Mouse (Mus musculus) frontal cortex, adult (tissue): ENCODE measurements at regions not wholly inside any gene's neighbourhood (a gene's known extent, or its start where the extent isn't known, plus 50 kb on each side); places are given as distances from the start of the nearest gene placed in this dataset.

Experiments
- ATAC-seq: cut with Nextera tagmentation; 2 replicates; pipeline ENCODE4 v1.9.2; 2017; ENCODE audit warnings: mild to moderate bottlenecking, moderate library complexity, mixed read lengths; ENCODE audit not compliant: low TSS enrichment

DNA sequence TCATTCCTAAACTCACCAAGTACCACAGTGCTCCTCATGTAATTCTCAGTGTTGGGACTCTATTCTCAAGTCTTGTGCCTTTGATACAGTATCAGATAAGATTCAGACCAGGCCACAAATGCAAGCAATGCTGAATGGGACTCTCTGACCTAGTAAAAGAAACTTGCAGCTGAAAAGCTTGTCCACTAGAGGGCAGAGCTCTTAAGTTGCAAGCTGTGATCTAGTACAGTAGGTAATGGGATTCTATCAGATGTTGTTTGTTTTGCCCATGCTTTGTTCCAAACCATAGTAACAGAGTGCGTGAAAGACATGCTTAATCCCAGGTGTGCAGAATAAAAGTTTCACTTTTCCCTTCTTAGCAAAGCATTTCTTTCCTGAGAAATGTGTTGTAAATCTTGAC lies 383.2 kb upstream of the Chrm2 start:
- peak; percentile 90 for ATAC-seq

GRCm38 (mm10) chr6:36002090-36002489 lies 385.8 kb upstream of the Chrm2 start:
- no peak for ATAC-seq

- peak; percentile 99 for ATAC-seq
Observed at GRCm38 (mm10) chr6:35988891-35989290, 399.0 kb upstream of the Chrm2 start.

DNA sequence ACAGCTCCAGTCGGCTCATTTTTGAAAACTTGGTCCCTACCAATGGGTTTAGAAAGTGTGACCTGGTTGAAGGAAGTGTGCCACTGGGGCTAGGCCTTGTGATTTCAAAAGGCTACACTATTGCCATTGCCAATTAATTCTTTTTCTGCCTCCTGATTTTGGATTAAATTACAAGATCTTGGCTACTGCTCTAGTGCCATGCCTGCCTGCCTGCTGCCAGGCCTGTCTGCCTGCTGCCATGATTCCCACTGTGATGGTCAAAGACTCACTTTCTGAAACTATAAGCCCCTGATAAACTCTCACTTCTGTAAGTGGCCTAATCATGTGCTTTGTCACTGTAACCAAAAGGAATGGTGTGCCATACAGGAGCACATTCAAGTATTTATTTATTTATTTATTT lies 400.4 kb upstream of the Mtpn start:
- no peak for ATAC-seq

DNA sequence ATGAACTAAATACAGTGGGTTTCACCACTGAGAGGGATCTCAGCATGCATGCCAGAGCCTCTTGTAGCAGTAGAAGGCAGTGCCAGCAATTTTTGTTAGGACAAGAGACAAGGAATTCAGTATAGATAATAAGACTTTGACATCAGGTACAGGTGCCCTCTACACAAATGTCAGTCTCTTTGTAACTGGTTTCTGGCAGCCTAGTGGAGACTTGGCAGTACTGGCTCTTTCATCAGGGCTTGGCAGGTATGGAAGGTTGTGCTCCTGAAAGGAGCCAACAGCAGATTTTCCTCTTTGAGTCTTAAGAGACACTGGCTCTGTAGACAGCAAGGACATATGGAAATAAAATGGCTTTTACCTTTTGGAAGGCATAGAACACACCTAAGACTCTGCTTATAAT lies 384.5 kb upstream of the Mtpn start:
- no peak for ATAC-seq

GRCm38 (mm10) chr6:35897990-35898389 lies 358.3 kb upstream of the Mtpn start:
- no peak for ATAC-seq

GRCm38 (mm10) chr6:35895692-35896091 lies 356.0 kb upstream of the Mtpn start:
- no peak for ATAC-seq

GRCm38 (mm10) chr6:35874671-35875070 lies 335.0 kb upstream of the Mtpn start:
- no peak for ATAC-seq

- ATAC-seq, result no peak
Observed at GRCm38 (mm10) chr6:35871388-35871787, 331.7 kb upstream of the Mtpn start.

- ATAC-seq, result no peak
Observed at GRCm38 (mm10) chr6:35864218-35864617, 324.5 kb upstream of the Mtpn start.

- ATAC-seq, result no peak
Observed at GRCm38 (mm10) chr6:35853993-35854392, 314.3 kb upstream of the Mtpn start.

DNA sequence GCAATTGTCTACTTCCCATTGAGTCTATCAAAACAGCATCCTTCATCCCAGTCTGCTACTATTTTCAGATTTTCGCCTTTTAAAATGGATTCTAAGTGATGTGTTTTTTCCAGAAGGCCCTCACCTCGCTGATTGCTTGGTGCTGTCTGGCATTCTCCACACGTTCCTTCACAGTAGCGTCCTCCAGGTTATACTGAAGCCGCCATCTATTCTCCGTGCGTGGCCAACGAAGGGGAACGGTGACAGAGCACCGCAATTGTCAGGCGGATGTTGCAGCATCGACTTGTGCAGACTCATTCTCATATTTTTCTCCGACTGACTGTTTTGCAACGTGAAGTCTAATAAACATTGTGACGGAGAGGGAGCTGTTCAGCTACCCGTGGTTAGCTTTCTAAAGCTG lies 277.0 kb upstream of the Mtpn start:
- ATAC-seq, result no peak

DNA sequence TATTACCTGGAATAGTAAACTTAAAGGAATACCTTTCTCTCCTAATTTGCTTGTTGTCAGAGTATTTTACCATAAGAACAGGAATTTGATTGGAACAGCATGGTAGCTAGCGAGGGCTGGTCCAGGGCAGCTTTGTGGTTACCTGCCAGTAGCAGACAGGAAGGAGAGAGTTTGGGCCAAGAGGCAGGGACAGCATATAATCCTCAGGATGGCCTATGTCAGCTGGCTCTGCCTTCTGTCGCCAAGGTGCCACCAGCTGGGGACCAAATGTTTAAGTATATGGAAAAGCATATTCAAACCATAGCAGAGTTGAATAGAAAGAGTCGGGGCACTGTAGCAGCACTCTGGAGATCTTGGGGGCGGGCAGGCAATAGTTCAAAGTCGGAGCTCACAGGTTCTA lies 274.8 kb upstream of the Mtpn start:
- ATAC-seq, result no peak

DNA sequence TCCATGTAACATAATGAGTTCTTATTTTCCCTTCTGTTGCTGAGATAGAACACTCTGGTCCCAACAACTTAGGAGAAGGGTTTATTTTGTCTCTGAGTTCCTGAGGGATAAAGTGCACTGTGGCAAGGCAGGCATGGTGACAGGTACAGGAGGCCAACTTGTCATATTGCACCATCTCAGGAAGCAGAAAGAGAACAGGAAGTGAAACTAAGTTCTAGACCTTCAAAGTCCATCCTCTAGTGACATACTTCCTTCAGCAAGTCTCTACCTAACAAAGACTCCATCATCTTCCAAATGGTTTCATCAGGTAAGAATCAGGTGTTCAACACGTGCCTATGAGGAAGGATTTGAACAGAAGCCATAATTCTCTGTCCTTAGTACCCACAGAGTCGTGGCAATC lies 266.1 kb upstream of the Mtpn start:
- ATAC-seq, result no peak

GRCm38 (mm10) chr6:35804041-35804440 lies 264.4 kb upstream of the Mtpn start:
- no peak for ATAC-seq

DNA sequence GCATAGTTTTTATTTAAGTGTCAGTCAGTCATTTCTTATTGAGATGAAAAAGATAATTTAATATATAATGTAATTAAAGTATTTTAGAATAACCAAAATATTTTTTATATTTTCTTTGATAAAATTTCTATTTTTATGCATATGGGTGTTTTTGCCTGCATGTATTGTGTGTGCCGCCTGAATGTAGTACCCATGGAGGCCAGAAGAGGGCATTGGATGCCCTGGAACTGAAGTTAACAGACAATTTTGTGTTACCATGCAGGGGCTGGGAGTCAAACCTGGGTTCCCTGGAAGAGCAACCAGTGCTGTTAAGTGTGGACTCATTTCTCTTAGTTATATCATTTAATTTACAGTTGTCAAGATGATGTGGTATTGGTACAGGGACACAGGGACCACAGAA lies 240.0 kb upstream of the Mtpn start:
- no peak for ATAC-seq

GRCm38 (mm10) chr6:35770907-35771306 lies 231.2 kb upstream of the Mtpn start:
- no peak for ATAC-seq

DNA sequence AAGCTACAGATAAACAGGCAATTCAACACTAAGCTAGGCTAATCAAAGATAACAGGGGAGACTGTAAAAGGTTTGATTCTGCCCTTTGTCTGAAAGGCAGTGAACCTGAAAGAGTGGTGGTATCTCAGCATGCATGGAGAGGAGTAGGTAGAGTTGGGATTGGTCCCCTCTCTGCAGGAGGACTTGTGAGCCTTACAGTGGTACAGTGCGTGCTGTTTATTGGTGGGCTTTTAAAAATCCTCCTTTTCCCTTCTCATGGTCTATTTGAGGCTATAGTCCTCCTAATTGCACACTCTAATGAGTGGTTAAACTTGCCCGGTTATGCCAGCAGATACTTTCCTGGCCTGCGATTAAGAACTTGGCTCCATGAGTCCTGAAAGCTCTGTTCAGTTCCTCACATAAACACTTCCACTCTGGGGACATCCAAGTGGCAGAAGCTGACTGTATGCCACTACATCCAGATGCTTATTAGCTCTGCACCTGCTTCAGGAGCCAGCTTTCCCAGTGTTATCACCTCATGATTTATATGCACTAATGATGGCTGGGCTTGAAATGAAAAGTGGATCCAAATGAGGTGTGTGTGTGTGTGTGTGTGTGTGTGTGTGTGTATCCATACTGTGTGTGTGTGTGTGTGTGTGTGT lies 220.0 kb upstream of the Mtpn start:
- ATAC-seq, result no peak

- no peak for ATAC-seq
Observed at GRCm38 (mm10) chr6:35746034-35746433, 206.3 kb upstream of the Mtpn start.

DNA sequence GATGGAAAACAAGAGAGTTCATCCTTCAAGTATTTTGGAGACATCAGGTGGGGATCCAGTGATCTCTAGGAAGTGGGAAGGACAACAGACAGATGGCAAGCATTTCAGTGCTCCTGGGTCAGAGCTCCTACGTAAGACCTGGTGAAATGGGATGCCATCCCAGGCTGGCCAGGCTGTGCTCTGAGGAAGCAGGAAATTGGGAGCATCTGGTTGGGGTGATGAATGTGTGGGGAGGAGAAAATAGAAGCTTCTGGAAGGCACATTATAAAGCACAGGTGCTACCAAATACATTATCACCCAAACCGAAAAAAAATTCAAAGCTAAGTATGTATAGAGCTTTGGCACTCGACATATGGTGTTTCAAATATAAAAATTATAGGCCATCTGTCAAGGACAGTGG lies 165.9 kb upstream of the Mtpn start:
- peak; percentile 79 for ATAC-seq

DNA sequence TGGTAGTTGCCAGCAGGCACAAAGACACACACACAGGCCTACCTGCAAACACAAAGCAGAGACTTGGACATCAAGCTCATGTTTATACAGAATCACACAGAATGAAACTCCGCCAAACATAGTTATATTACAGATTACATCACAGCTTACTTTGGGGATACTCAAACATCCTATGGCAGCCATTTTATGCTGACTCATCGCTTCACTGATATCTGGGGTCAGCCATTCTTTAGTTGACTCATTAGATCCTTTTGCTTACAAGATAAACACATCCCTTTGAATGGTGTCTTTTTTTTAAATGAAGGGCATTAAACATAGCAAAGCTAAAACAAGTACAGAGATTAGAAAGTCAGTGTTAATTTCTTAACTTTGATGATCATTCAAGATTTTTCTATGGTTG lies 127.4 kb upstream of the Mtpn start:
- ATAC-seq, result no peak

- no peak for ATAC-seq
Observed at GRCm38 (mm10) chr6:35651401-35651800, 111.7 kb upstream of the Mtpn start.

GRCm38 (mm10) chr6:35645210-35645609 lies 105.5 kb upstream of the Mtpn start:
- no peak for ATAC-seq

DNA sequence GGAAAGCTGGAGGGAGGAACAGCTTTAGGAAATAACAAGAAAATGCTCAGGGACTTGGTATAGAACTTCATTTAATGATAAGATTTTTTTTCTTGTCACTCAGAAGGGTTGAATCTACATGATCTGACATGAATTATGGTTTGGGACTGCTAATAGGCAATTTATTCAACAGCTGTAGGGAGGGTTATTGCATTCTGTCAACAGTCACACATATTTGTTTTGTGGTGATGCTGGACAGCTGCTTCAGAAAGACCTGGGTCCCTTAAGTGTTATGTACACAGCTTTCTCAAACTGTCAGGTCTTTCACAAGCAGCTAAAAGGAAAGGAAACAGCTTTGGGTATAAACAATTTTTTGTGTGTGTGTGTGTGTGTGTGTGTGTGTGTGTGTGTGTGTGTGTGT lies 101.0 kb upstream of the Mtpn start:
- no peak for ATAC-seq

- ATAC-seq, result no peak
Observed at GRCm38 (mm10) chr6:35608336-35608735, 68.6 kb upstream of the Mtpn start.
